Mouse (Mus musculus): ENCODE measurements around the gene Pate2. TPM values are rescaled to one million over a fixed set of nuclear protein-coding genes. Genes with fewer than 3 reads are reported as not detected.

Pate2 gene
- polyA plus RNA-seq, 1 experiment, result not detected

Other genes with a start within 250 kb of the Pate2 start
- gene Cdon, start 149.2 kb upstream of the Pate2 start, polyA plus RNA-seq (2012; ENCODE audit: insufficient read depth, insufficient read length, missing spikeins), result 3.8 and 10.9 TPM in 2 replicates
- gene Gm1113, start 52.0 kb upstream of the Pate2 start, polyA plus RNA-seq (2012; ENCODE audit: insufficient read depth, insufficient read length, missing spikeins), result not detected in 2 replicates
- not detected in 2 replicates for gene Ddx25, start 11.8 kb upstream of the Pate2 start, polyA plus RNA-seq (2012; ENCODE audit: insufficient read depth, insufficient read length, missing spikeins)
- 4.4 and 7.6 TPM in 2 replicates for gene Pus3, start 11.7 kb upstream of the Pate2 start, polyA plus RNA-seq (2012; ENCODE audit: insufficient read depth, insufficient read length, missing spikeins)
- gene Hyls1, start 114 bp downstream of the Pate2 start, polyA plus RNA-seq (2012; ENCODE audit: insufficient read depth, insufficient read length, missing spikeins), result 2.0 and 6.2 TPM in 2 replicates
- gene Pate4, start 41.7 kb downstream of the Pate2 start, polyA plus RNA-seq (2012; ENCODE audit: insufficient read depth, insufficient read length, missing spikeins), result not detected in 2 replicates
- gene Pate3, start 77.9 kb downstream of the Pate2 start, polyA plus RNA-seq (2012; ENCODE audit: insufficient read depth, insufficient read length, missing spikeins), result not detected in 2 replicates
- not detected in 2 replicates for gene Pate1, start 117.1 kb downstream of the Pate2 start, polyA plus RNA-seq (2012; ENCODE audit: insufficient read depth, insufficient read length, missing spikeins)
- not detected in 2 replicates for gene Gm17677, start 170.8 kb downstream of the Pate2 start, polyA plus RNA-seq (2012; ENCODE audit: insufficient read depth, insufficient read length, missing spikeins)
- not detected in 2 replicates for gene Gm17727, start 207.8 kb downstream of the Pate2 start, polyA plus RNA-seq (2012; ENCODE audit: insufficient read depth, insufficient read length, missing spikeins)
- gene Gm27235, start 219.8 kb downstream of the Pate2 start, polyA plus RNA-seq (2012; ENCODE audit: insufficient read depth, insufficient read length, missing spikeins), result not detected in 2 replicates
- not detected in 2 replicates for gene D730048I06Rik, start 219.8 kb downstream of the Pate2 start, polyA plus RNA-seq (2012; ENCODE audit: insufficient read depth, insufficient read length, missing spikeins)

Data from brown adipose tissue, adult 24 weeks (tissue).